Comparison of ENCODE assay signal across 30 mouse cellular contexts in genomic region chr4:97921682-97922081, GRCm38 (mm10).
DNase-seq lines count a peak whose midpoint lies in the region; ATAC-seq and TF ChIP-seq lines count a peak whose summit lies in the region.
"Had no signal": no experiment of that assay in that cellular context is flagged by ENCODE, and none has a peak within 500 bp of the region (broad histone marks: within the 10 kb centered on the region; RNA-seq: fewer than 3 reads in every experiment).

No protein-coding gene starts in this region.

- peaks cover 19% of the 10 kb centered on the region for H3K4me1 ChIP-seq in forebrain, postnatal 0 days (ENCODE audit: insufficient read depth)
- peaks cover 61% of the 10 kb centered on the region for H3K4me1 ChIP-seq in forebrain, embryonic 14.5 days (ENCODE audit: control insufficient read depth, insufficient read depth, low read length)
- peaks cover 23% of the 10 kb centered on the region for H3K4me1 ChIP-seq in hindbrain, postnatal 0 days (ENCODE audit: insufficient read depth, low read length)
- peaks cover 30% of the 10 kb centered on the region for H3K4me1 ChIP-seq in hindbrain, embryonic 10.5 days (replicated peaks)
- H3K4me1 ChIP-seq in midbrain, postnatal 0 days (ENCODE audit: insufficient read depth, low read length), result peaks cover 4% of the 10 kb centered on the region; the same call in 1 of the 2 replicates
- H3K4me1 ChIP-seq in midbrain, embryonic 15.5 days, result peaks cover 26% of the 10 kb centered on the region
- H3K4me1 ChIP-seq in neural tube, embryonic 15.5 days, result peaks cover 49% of the 10 kb centered on the region

- intact Hi-C loops in left cerebral cortex, postnatal 25 days (cut with DNase I), result loop anchor here (5.0 kb wide), 1 partner anchor 81 kb away; no protein-coding TSS in a partner anchor

- no peak overlapping the region for H3K9ac ChIP-seq in forebrain, postnatal 0 days
- H3K9ac ChIP-seq in forebrain, embryonic 14.5 days (ENCODE audit: low read length), result no peak overlapping the region
- H3K9ac ChIP-seq in hindbrain, postnatal 0 days (replicated peaks; ENCODE audit: low read length), result no peak overlapping the region
- no peak overlapping the region for H3K9ac ChIP-seq in midbrain, postnatal 0 days (replicated peaks; ENCODE audit: low read length, poor library complexity, severe bottlenecking)
- no peak overlapping the region for H3K9ac ChIP-seq in midbrain, embryonic 15.5 days
- no peak overlapping the region for H3K9ac ChIP-seq in neural tube, embryonic 15.5 days (replicated peaks)
- H3K9ac ChIP-seq: heart, embryonic 13.5 days; hindbrain, embryonic 12.5 days; kidney, embryonic 15.5 days; limb, embryonic 15.5 days; liver, embryonic 14.5 days; lung, embryonic 15.5 days; midbrain, embryonic 12.5 days; stomach, embryonic 15.5 days had no signal

- no peak for DNase-seq in forebrain, postnatal 0 days
- DNase-seq in forebrain, embryonic 14.5 days (ENCODE audit: low spot score), result no peak
- no peak for DNase-seq in hindbrain, postnatal 0 days (ENCODE audit: low spot score)
- DNase-seq in hindbrain, embryonic 10.5 days (ENCODE audit: low spot score), result no peak
- DNase-seq in midbrain, postnatal 0 days (ENCODE audit: low spot score), result no peak
- DNase-seq in left cerebral cortex, postnatal 25 days (ENCODE audit: low spot score in 2 of 2), result no peak
- DNase-seq: adrenal gland, postnatal 25 days; cerebellum, adult 18-20 months; cerebellum, postnatal 14 days; gastrocnemius, postnatal 25 days; heart, adult 18-20 months; heart, postnatal 10 days; kidney, adult 18-20 months; kidney, postnatal 36 days; lung, postnatal 36 days; right cerebral cortex, postnatal 25 days; thymus, postnatal 25 days had no signal

- H3K4me3 ChIP-seq in forebrain, postnatal 0 days (ENCODE audit: low read depth, low read length), result no peak overlapping the region
- H3K4me3 ChIP-seq in forebrain, embryonic 14.5 days (ENCODE audit: low read depth, low read length), result no peak overlapping the region
- H3K4me3 ChIP-seq in hindbrain, postnatal 0 days (ENCODE audit: low read length), result no peak overlapping the region
- H3K4me3 ChIP-seq in hindbrain, embryonic 10.5 days, result no peak overlapping the region
- H3K4me3 ChIP-seq in midbrain, postnatal 0 days (ENCODE audit: low read depth, low read length), result no peak overlapping the region
- H3K4me3 ChIP-seq in midbrain, embryonic 15.5 days, result no peak overlapping the region
- no peak overlapping the region for H3K4me3 ChIP-seq in neural tube, embryonic 15.5 days (replicated peaks)
- H3K4me3 ChIP-seq: erythroblast, embryonic 14.5 days; heart, embryonic 13.5 days; hindbrain, embryonic 12.5 days; kidney, embryonic 15.5 days; limb, embryonic 10.5 days; limb, embryonic 15.5 days; lung, embryonic 15.5 days; megakaryocyte, embryonic 14.5 days; midbrain, embryonic 12.5 days; stomach, embryonic 15.5 days had no signal

- no peaks in the 10 kb centered on the region for H3K9me3 ChIP-seq in forebrain, postnatal 0 days (ENCODE audit: low read length)
- no peaks in the 10 kb centered on the region for H3K9me3 ChIP-seq in forebrain, embryonic 14.5 days (replicated peaks; ENCODE audit: control insufficient read depth, low read length)
- H3K9me3 ChIP-seq in hindbrain, postnatal 0 days (ENCODE audit: low read length), result no peaks in the 10 kb centered on the region
- no peaks in the 10 kb centered on the region for H3K9me3 ChIP-seq in hindbrain, embryonic 10.5 days
- no peaks in the 10 kb centered on the region for H3K9me3 ChIP-seq in midbrain, postnatal 0 days (ENCODE audit: low read length)
- H3K9me3 ChIP-seq in midbrain, embryonic 15.5 days, result no peaks in the 10 kb centered on the region
- no peaks in the 10 kb centered on the region for H3K9me3 ChIP-seq in neural tube, embryonic 15.5 days (replicated peaks)
- H3K9me3 ChIP-seq: heart, embryonic 13.5 days; hindbrain, embryonic 12.5 days; kidney, embryonic 15.5 days; limb, embryonic 10.5 days; limb, embryonic 15.5 days; lung, embryonic 15.5 days; megakaryocyte, embryonic 14.5 days; midbrain, embryonic 12.5 days; stomach, embryonic 15.5 days had no signal

- TF ChIP-seq CTCF in forebrain, postnatal 0 days (IDR thresholded peaks at IDR 0.05; ENCODE audit: low read depth), result peak; percentile 34; the same call in 1 of the 2 replicates
- TF ChIP-seq CTCF in hindbrain, postnatal 0 days (IDR thresholded peaks at IDR 0.05; ENCODE audit: low read depth), result peak; percentile 38
- peak; percentile 26 for TF ChIP-seq CTCF in midbrain, postnatal 0 days (IDR thresholded peaks at IDR 0.05)

- H3K27ac ChIP-seq in forebrain, postnatal 0 days (ENCODE audit: low read depth, low read length), result no peak overlapping the region
- no peak overlapping the region for H3K27ac ChIP-seq in forebrain, embryonic 14.5 days (ENCODE audit: low read depth, low read length)
- H3K27ac ChIP-seq in hindbrain, postnatal 0 days, result no peak overlapping the region
- H3K27ac ChIP-seq in hindbrain, embryonic 10.5 days, result no peak overlapping the region
- no peak overlapping the region for H3K27ac ChIP-seq in midbrain, postnatal 0 days (ENCODE audit: low read depth, low read length)
- H3K27ac ChIP-seq in midbrain, embryonic 15.5 days, result no peak overlapping the region
- H3K27ac ChIP-seq in neural tube, embryonic 15.5 days (replicated peaks), result no peak overlapping the region
- H3K27ac ChIP-seq: heart, embryonic 13.5 days; hindbrain, embryonic 12.5 days; kidney, embryonic 15.5 days; limb, embryonic 10.5 days; limb, embryonic 15.5 days; liver, embryonic 14.5 days; lung, embryonic 15.5 days; midbrain, embryonic 12.5 days; stomach, embryonic 15.5 days had no signal

- H3K4me2 ChIP-seq in forebrain, postnatal 0 days (ENCODE audit: low read depth), result no peak overlapping the region
- H3K4me2 ChIP-seq in forebrain, embryonic 14.5 days (ENCODE audit: low read length), result no peak overlapping the region
- H3K4me2 ChIP-seq in hindbrain, postnatal 0 days (ENCODE audit: low read depth, low read length), result no peak overlapping the region
- H3K4me2 ChIP-seq in midbrain, postnatal 0 days (ENCODE audit: low read depth, low read length, poor library complexity, severe bottlenecking), result no peak overlapping the region
- no peak overlapping the region for H3K4me2 ChIP-seq in midbrain, embryonic 15.5 days
- no peak overlapping the region for H3K4me2 ChIP-seq in neural tube, embryonic 15.5 days
- H3K4me2 ChIP-seq: heart, embryonic 13.5 days; hindbrain, embryonic 12.5 days; kidney, embryonic 15.5 days; limb, embryonic 15.5 days; lung, embryonic 15.5 days; midbrain, embryonic 12.5 days; stomach, embryonic 15.5 days had no signal

- ATAC-seq in forebrain, postnatal 0 days, result no peak
- ATAC-seq in forebrain, embryonic 14.5 days, result no peak
- no peak for ATAC-seq in hindbrain, postnatal 0 days
- ATAC-seq in midbrain, postnatal 0 days (ENCODE audit: low FRiP score), result no peak
- no peak for ATAC-seq in midbrain, embryonic 15.5 days (replicated peaks)
- ATAC-seq in neural tube, embryonic 15.5 days (ENCODE audit: low FRiP score), result no peak

- no peaks in the 10 kb centered on the region for H3K27me3 ChIP-seq in forebrain, postnatal 0 days (ENCODE audit: insufficient read depth, low read length)
- no peaks in the 10 kb centered on the region for H3K27me3 ChIP-seq in forebrain, embryonic 14.5 days (replicated peaks; ENCODE audit: control insufficient read depth, insufficient read depth, low read length)
- H3K27me3 ChIP-seq in hindbrain, postnatal 0 days (ENCODE audit: insufficient read depth, low read length), result no peaks in the 10 kb centered on the region
- H3K27me3 ChIP-seq in hindbrain, embryonic 10.5 days (ENCODE audit: insufficient read depth, poor library complexity, severe bottlenecking), result no peaks in the 10 kb centered on the region
- H3K27me3 ChIP-seq in midbrain, postnatal 0 days (ENCODE audit: insufficient read depth, low read length), result no peaks in the 10 kb centered on the region
- no peaks in the 10 kb centered on the region for H3K27me3 ChIP-seq in midbrain, embryonic 15.5 days (replicated peaks)
- no peaks in the 10 kb centered on the region for H3K27me3 ChIP-seq in neural tube, embryonic 15.5 days (replicated peaks)
- H3K27me3 ChIP-seq: heart, embryonic 13.5 days; hindbrain, embryonic 12.5 days; kidney, embryonic 15.5 days; limb, embryonic 15.5 days; lung, embryonic 15.5 days; midbrain, embryonic 12.5 days; stomach, embryonic 15.5 days had no signal

- no peaks in the 10 kb centered on the region for H3K36me3 ChIP-seq in forebrain, postnatal 0 days (ENCODE audit: insufficient read depth)
- no peaks in the 10 kb centered on the region for H3K36me3 ChIP-seq in forebrain, embryonic 14.5 days (ENCODE audit: control insufficient read depth, insufficient read depth, low read length)
- H3K36me3 ChIP-seq in hindbrain, postnatal 0 days (ENCODE audit: insufficient read depth, low read length), result no peaks in the 10 kb centered on the region
- no peaks in the 10 kb centered on the region for H3K36me3 ChIP-seq in hindbrain, embryonic 10.5 days
- no peaks in the 10 kb centered on the region for H3K36me3 ChIP-seq in midbrain, postnatal 0 days (ENCODE audit: insufficient read depth, low read length)
- H3K36me3 ChIP-seq in midbrain, embryonic 15.5 days (replicated peaks), result no peaks in the 10 kb centered on the region
- H3K36me3 ChIP-seq in neural tube, embryonic 15.5 days, result no peaks in the 10 kb centered on the region
- H3K36me3 ChIP-seq: heart, embryonic 13.5 days; hindbrain, embryonic 12.5 days; kidney, embryonic 15.5 days; limb, embryonic 10.5 days; limb, embryonic 15.5 days; lung, embryonic 15.5 days; midbrain, embryonic 12.5 days; stomach, embryonic 15.5 days had no signal
